Mouse (Mus musculus) adrenal gland, adult 8-10 months (tissue): ENCODE data around the gene Phf21a. TPM values are rescaled to one million over a fixed set of nuclear protein-coding genes. Genes with fewer than 3 reads are reported as not detected.

Experiments used
- DNase-seq: peaks from one replicate; pipeline ENCODE4 v3.0.0; 2022
- total RNA-seq, 4 experiments: library from RNA; stranded (reverse); gene quantifications; 2 replicates each; pipeline ENCODE4 v1.2.4; 2022

Phf21a gene
- total RNA-seq, 4 experiments from 2014 or later = 65.0 to 107 (median 75.6) TPM

- DNase-seq = no peak
Measured at GRCm38 (mm10) chr2:92182146-92182756, 89.3 kb downstream of the Phf21a start.

GRCm38 (mm10) chr2:92182981-92183501 lies 90.1 kb downstream of the Phf21a start:
- DNase-seq = peak; percentile 74

GRCm38 (mm10) chr2:92183613-92184076 lies 90.7 kb downstream of the Phf21a start:
- DNase-seq = peak; percentile 86

GRCm38 (mm10) chr2:92184077-92184921 lies 91.4 kb downstream of the Phf21a start:
- DNase-seq = peak; percentile 47

- DNase-seq = peak; percentile 34
Measured at GRCm38 (mm10) chr2:92185062-92185765, 92.3 kb downstream of the Phf21a start.

GRCm38 (mm10) chr2:92185766-92186450 lies 93.0 kb downstream of the Phf21a start:
- DNase-seq = no peak

GRCm38 (mm10) chr2:92187061-92187460 lies 94.1 kb downstream of the Phf21a start:
- no peak for DNase-seq

GRCm38 (mm10) chr2:92188744-92189143 lies 95.8 kb downstream of the Phf21a start:
- no peak for DNase-seq

GRCm38 (mm10) chr2:92190960-92191359 lies 98.0 kb downstream of the Phf21a start:
- DNase-seq = no peak

GRCm38 (mm10) chr2:92191826-92192581 lies 99.1 kb downstream of the Phf21a start:
- DNase-seq = no peak

DNA sequence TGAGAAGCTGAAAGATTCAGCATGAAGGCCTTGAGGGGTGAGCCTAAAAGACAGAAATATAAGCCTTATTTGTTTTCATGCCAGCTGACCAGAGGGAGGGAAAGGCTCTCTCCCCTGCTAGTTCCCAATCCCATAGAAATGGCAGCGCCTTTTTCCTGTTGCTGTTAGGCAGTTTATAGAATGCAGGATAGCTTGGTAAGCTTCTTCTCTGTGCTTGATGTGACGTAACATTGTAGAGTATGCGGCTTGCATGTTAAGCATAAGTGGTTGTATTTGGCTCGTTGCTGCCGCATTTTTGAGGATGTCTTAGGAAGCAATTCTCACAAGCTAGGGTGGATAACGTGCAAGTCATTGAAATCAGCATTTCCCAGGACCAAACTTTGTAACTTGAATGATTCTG lies 105.2 kb downstream of the Phf21a start:
- no peak for DNase-seq

DNA sequence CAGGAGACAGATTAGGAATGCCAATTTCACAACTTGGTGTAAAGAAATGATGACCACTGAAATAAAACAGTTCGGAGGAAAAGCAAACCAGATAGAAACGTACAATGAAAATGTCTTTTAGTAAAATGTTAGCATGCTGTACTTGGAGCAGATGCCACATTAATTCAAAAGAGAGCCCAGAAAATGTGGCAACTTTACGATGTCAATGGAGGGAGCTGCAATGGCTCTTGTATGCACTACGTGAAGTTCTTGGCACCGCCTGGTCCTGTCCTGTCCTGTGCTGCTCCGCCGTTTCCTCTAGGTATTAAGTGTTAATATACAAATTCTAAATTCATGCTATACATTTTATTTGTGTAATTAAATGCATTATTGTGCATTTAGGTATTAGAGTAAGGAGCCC lies 105.8 kb downstream of the Phf21a start:
- DNase-seq = no peak

GRCm38 (mm10) chr2:92199562-92200286 lies 106.8 kb downstream of the Phf21a start:
- no peak for DNase-seq

- no peak for DNase-seq
Measured at GRCm38 (mm10) chr2:92202319-92203040, 109.6 kb downstream of the Phf21a start.

DNA sequence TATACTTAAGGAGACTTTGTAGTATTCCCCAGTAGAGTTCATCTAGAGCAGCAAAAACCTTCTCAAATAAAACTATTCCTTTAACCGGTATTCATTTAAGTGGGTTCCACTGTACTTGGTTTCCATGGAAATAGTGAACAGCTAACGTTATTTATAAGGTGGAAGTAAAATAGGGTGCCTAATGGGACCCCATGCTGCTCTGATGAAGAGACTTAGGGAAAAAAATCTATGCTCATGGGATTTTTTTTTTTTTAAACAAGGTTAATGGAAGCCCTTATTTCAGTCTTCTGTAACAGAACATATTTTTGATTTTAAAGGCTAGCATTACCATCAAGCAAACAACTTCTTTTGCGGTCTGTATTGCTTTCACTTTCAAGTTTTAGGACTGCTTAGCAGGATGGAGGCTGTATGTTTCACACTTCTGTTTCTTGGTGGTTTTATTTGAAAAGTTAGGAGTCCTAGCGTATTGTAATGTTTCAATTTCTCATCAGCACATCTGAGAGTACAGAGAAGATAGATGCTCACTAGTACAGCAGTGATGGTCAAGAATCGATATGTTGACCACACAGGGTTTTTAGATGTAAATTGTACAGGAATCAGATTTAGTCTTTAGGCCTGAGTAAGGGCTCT lies 112.2 kb downstream of the Phf21a start:
- DNase-seq = no peak

DNA sequence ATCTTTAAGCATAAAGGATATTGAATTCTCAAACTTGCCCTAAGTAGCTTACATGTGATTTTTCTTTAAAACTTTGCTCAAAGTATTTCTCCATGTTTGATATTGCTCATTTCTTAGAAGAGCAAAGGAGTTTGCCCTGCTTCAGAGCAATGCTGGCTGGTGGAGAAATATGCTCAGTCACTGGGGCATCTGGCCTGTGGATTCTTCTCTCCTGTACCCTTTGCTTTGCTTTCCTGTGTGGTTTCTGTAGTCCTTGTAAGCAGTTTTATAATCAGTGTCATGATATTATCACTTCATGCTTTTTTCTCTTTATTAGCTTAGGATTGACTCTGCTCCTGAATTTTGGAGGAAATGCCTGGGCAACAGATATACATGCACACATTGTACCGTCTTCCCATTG lies 117.5 kb downstream of the Phf21a start:
- no peak for DNase-seq

DNA sequence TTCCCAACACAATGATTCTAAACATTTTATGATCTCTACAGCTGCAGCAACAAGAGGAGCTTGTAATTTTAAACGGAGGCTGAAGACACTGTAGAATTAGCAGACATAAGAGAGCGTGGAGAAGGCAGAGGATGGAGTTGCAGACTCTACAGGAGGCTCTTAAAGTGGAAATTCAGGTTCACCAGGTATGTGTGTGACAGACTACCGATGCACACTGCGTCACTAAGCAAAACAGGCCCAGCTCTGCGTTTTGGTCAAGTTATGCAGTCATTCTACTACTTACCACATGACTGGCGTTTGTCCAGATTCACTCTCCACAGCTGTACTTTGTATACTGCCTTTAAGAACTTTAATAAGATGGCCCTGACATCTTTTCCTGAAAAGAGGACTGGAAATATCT lies 128.5 kb downstream of the Phf21a start:
- DNase-seq = no peak

DNA sequence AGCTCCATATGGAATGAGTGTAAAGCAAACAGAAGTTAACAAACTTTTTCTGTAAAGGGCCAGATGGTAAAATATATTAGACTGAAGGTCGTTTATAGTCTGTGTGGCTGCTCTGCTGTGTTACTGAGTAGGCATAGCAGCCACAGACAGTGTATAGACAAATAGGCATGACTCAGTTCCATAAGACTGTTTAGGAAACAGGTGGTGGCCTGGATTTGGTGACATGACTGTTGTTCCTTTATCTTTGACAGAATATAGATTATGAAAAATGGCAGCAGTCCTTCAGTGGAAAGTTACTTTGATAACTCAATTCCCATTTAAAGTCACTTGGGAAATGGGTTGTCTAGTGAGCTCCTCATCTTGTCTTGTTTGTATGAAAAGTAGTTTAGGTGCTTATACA lies 132.7 kb downstream of the Phf21a start:
- no peak for DNase-seq

DNA sequence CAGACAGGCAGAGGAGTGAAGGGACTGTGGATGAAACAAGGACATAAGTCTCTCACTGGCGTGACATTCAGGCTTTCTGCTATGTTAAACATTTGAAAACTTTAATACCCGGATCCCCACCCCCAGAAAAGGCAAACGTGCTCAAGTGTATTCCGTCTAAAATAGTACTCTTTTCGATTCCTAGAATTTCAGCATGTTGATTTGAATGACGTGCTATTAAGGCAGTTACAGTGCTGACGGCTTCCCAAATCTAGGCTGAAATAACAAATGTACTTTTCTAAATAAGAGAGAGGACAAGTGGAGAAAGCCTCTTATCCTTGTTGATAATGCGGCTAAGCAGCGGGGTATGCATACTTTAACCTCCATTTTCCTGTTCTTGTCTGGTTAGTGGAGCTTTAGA lies 137.1 kb downstream of the Phf21a start:
- no peak for DNase-seq

GRCm38 (mm10) chr2:92231706-92232105 lies 138.8 kb downstream of the Phf21a start:
- DNase-seq = no peak
